Mouse (Mus musculus) testis, postnatal 14 days (tissue): Measurements from ENCODE around the gene Mydgf.
A peak's percentile ranks its signal among the peaks of the same experiment; 100 is the strongest.

Source experiments
- DNase-seq: peaks from one replicate; pipeline ENCODE4 v3.0.0; 2021; ENCODE audit warnings: low spot score

The Mydgf gene

DNA sequence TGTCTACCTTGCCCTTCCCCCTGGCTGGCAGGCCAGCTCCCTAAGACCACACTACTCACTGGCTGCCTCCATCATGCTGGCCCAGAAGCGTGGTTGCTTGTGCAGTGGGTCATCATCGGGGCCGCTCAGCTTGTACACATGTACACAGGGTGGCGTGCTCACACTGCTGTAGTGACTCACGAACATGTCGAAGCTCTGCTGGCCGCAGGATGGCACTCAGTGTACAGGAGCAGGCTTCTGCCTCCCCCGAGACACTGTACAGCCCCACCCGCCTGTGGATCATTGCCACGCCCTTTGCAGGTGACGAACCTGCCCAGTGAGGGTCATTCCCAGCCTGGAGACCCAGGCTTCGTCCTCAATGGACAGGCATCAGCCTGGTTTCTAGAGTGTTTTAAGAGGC lies 10.6 kb upstream of the Mydgf start:
- no peak for DNase-seq

DNA sequence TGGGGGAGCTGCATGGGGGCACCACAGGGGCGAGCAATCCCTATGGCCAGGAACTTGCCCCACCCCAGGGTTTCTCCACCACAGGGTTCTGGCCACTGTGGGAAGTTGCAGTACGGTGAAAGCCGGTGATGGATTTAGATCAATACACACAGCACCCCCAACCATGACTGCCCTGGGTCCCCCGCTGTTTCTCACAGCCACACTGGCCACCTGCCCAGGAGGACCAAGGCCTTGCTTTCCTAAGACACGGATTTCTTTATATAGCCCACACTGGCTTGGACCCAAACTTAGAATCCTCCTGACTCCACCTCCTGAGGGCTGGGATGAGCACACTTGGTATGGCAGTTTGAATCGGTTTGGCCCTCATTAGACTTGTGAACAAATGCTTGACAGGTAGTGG lies 7.5 kb upstream of the Mydgf start:
- no peak for DNase-seq

DNA sequence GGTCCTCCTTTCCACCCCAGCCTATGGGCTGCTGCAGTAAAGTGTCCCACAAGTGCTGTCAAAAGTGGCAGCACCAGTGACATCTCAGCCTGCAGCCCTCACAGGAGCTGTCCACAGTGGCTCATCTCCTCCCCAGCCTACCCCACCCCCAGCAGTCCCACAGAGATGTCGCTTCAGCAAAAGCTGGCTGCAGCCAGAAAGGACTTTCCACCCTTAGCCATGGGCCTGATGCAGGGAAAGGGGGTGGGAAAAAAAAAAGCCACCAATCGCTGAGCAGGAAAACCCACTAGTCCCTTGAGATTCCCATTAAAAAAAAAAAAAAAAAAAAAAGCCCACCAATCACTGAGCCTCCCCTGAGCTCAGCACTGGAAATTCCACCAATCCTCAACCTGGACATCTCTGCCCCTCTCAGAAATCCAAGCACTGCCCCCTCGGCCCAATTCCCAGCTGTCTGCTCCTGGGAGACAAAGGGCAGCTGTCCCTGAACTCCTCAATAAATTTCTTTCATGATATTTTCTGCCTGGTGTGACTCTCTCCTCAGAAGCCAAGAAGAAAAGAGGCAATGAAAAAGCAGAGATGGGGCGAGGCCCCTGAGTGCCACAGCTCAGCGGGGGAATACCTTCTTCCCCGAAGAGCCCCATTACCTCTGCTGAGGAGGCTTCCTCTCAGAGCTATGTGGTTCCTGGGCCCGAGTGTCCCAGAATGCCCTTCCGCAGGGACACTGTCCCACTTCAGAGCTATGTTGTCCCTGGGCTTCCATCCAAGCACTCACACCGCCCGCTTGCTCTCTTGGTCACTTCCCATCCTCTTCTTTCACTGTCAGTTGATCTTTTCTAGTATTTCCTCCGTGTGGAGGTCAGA lies 1.8 kb upstream of the Mydgf start:
- DNase-seq, result peak; percentile 48

DNA sequence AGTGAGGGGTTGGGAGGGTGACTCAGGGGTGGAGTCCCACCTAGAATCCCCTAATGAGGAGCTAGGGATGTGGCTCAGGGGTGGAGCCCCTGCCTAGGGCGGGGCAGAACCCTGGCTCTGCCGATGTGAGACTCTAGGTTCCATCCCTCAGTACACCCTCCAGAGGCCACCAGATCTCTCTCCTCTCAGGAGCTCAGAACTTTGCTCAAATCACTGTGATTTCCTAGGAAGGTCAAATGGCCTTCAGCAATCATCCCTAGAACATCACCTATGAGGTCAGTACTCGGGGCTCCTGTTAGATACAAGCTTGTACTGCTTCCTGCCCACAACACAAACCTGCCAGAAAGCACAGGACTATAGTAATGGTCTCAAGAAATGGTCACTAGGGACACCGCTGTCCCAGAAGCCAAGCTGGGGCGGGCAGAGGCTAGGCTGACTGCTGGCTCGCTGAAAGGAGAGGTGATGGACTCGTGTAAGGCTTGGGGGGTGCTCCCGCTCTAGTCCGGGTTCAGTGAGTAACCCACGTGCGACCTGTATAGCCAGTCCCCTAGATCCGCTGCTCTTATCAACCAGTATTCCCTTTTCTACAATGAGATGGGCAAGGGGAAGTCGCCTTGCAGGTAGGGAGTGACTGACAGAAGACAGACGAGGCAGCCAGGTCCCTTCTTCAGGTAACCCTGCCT lies 604 bp downstream of the Mydgf start:
- DNase-seq, result no peak

DNA sequence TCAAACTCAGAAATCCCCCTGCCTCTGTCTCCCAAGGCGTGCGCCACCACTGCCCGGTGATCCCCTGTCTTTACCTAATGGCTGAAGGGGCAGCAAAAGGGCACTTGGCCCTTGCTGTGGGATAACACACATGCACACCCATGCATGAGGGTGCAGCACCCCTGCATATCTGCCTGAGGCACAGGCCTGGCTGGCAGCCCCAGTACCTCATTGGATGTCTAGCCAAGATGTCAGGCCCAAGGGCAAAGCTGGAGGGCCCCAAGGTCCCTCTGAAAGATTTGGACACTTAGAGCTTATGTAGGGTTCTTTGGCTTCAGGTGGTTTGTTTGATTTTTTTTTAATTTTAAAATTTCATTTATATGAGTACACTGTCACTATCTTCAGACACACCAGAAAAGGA lies 8.3 kb downstream of the Mydgf start:
- DNase-seq, result no peak

DNA sequence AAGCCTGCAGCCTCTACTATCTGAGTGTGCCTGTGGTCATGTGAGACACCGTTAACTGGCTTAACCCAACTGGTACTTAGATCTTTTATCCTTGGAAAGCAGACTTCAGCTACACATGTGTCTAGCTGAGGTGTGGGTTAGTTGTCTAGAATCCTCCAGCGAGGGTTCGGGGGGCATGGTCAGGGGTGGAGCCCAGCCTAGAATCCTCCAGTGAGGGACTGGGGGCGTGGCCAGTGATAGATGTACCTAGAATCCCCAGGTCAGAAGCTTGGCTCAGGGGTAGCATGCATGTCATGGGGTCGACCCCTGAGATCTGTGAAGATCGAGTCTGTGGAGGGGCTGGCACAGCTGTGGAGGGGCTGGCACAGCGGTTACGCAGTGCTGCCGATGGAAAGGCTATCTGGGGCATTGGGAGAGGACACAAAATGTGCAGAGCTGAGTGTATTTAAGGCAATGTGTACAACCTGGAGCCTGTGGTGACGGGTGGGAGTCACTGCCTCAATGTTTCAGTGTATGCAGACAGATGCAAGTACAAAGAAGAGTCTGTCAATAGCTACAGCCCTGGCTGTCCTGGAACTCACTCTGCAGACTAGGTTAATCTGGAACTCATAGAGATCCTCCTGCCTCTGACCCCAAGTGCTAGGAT lies 10.2 kb downstream of the Mydgf start:
- no peak for DNase-seq

DNA sequence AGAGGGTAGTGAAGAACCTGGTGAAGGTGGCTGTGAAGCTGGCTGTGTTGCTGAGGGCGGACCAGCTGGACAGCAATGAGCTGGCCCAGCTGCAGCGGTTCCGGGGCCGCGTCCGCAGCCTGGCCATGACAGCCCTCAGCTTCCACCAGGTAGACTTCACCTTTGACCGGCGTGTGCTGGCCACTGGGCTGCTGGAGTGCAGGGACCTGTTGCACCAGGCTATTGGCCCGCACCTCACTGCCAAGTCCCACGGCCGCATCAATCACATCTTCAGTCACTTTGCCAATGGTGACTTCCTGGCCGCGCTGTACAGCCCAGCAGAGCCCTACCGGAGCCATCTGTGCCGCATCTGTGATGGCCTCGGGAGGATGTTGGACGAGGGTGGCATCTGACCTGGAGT lies 11.8 kb downstream of the Mydgf start:
- no peak for DNase-seq

DNA sequence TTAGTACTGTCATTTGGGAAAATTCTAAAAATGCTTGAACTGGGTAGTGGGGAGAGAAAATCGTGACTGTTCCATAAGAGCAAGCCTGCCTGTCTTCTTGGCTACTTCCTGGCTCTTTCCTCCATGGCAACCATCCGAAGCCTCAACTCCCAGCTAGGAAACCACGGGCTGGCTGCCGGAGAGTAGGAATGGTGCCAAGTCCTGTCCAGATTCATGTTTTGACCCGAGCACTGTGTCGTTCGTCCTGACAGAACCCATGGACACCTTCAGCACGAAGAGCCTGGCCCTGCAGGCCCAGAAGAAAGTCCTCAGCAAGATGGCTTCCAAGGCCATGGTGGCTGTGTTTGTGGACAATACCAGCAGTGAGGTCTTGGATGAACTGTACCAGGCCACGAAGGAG lies 12.3 kb downstream of the Mydgf start:
- DNase-seq, result no peak

DNA sequence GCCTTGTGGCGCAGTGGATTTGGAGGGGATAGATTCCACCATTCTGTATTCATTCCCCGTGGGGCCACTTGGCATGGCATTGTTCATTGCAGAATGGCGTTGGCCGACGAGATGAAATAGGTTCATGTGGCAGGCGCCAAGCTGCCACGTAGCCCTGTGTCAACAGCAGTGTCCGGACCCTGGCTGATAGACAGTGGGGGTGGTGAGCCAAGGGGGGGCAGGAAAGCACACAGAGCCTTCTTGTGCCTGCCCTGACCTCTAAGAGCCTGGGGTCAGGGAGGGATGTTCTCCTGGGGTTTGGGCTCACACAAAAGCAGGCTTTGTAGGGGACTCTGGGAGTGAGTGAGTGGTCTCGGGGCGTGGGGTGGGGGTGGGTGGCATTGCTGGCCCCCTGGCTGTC lies 13.1 kb downstream of the Mydgf start:
- no peak for DNase-seq

DNA sequence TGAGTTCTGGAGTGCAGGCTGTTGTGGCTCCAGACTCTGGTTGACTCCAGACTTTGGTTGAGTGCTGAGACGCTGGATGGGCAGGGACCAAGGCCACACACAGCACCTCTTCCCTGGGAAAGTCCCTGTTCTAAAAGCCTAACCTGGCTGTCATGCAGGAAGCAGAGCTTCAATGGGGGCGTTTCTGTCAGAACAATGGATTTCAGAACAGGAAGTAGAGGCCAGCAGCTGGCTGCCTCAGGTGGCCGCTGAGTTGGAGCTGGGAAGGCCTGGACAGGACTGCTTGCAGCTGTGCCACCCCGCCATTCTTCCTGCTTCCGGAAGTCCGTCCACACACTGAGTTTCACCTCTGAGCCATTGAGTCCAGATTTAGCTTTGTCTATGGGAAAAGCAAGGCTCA lies 13.9 kb downstream of the Mydgf start:
- no peak for DNase-seq

DNA sequence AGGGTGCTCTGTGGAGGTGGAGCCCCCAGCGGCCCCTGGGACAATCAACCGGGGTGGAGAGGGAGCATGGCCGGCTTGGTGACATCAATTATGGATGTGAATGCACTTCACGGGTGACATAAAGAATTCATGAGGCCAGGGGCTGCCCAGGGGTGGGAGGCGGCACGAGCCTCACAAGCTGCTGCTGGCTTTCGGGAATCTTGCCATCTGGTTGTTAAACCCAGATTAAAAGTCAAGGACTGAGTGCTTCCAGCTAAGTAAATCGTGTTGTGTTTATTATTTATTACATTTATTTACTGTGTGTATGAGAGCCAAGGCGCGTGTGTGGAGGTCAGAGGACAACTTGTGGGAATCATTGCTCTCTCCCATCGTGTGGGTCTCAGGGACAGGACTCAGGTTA lies 18.0 kb downstream of the Mydgf start:
- DNase-seq, result no peak

DNA sequence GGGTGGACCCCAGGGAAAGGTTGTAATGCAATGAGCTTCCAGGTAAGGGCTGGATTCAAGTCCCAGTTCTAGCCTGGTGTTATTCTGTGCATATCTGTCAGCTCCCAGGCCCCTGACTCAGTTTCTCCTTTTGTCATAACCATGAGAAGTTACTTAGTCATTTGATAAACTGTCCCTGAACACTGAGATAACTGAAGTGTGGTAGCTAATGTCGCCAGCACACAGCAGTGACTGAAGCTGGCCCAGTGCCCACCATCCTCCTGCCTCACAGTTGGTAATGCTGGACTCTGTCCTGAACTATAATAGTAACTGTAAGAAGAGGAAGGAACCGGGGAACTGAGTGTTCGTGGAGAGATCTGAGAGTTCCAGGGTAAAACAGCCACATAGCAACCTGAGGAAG lies 19.2 kb downstream of the Mydgf start:
- DNase-seq, result no peak

DNA sequence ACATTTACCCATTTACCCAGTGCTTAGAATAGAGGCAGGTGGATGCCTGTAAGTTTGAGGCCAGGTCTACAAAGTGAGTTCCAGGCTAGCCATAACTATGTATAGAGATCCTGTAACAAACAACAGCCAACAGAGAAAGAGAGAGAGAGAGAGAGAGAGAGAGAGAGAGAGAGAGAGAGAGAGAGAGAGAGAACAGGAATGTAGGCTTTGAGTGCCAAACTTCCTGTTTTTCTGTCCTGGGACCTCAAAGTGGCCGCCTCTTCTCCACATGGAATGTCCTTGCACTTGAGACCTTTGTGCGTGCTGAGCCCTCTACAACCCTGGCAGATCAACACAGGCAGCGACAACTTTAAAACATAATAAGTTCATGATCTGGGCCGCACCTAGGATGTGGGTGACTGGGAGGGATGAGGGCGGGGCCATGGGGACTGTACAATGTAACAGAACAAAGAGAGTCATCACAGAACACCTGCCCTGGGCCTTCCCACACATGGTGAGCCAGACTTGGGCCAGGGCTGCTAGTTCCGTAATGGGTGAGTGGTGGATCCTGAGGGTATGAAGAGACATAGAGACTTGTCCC lies 20.1 kb downstream of the Mydgf start:
- DNase-seq, result no peak

DNA sequence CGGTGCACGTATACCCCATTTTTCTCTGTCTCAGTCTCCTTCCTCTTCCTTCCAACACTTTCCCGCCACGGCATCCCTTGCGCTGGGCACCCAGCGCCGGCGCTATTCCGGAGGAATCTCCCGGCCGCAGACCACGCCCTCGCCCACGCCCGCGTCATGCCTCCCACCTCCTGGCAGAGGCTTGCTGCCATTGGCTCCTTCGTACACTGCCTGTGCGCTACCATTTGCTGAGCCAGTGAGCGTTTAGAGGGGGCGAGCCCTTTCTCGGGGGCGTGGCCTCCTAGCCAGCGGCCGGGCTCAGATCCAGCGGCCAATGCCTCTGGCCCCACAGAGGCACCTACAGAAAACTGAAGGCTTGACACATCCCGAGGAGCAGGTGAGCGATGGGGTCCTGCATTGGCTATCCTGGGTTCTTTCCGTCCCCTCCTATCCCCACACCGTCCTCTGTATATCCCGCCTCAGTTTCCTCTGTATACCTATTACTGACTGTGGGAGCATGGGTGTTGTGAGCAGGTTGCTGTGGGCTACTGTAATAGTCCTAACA lies 21.4 kb downstream of the Mydgf start, which contains the start of gene Tnfaip8l1:
Gene Tnfaip8l1, plus strand, starts transcription at position 247 of the 544 bp plus-strand sequence.
- peak; percentile 93 for DNase-seq

DNA sequence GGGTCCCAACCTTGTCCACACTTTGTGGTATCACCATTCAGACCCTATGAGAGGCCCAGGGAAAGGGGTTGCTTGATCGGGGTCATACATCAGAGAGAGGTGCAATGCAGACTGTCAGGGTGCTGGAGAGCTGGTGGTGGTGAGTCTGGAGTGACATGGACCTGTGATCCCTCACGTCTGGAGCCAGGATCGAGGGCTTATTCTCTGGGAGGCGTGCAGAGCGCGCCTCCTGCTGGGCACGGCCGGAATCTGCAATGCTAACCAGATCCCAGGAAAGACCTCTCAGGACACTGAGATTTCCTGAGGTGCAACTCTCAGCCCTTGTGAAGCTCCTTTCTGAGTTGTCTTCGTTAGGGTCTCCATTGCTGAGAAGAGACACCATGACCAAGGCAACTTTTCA lies 24.0 kb downstream of the Mydgf start:
- no peak for DNase-seq

DNA sequence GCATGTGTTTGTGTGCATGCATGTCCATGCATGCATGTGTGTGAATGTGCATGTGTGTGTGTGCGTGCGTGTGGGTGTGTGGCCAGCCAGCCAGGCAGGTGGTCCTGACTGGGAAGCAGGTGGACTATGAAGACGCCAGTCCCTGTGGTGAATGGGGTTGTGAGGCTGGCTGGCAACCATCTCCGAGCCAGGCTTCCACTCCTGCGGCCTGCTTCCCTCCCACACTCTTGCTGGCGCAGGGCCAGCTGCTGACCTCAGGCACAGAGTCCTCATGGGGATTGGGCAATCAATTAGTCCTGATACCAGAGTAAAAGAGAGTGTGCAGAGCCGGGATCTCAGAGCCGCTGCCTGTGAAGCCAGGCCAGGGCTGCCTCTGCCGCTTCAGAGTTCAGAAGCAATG lies 30.1 kb downstream of the Mydgf start:
- peak; percentile 58 for DNase-seq

DNA sequence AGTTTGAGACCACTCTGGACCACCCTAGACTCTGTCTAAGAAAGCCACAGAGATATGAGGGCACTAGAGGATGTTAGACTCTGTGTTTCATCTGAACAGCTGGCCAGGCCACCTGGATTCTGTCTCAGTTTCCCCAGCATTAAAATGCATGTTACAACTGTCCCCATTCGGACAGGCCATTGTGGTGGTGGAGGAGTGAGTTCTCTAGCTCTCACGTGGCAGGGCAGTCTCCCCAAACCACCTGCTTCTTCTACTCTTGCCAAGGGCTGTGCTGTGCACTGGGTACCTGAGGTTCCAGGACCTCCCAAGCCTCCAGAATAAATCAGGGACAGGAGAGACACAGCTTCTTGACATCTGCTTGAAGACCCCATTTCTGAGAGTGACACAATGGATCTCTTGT lies 33.8 kb downstream of the Mydgf start:
- no peak for DNase-seq

DNA sequence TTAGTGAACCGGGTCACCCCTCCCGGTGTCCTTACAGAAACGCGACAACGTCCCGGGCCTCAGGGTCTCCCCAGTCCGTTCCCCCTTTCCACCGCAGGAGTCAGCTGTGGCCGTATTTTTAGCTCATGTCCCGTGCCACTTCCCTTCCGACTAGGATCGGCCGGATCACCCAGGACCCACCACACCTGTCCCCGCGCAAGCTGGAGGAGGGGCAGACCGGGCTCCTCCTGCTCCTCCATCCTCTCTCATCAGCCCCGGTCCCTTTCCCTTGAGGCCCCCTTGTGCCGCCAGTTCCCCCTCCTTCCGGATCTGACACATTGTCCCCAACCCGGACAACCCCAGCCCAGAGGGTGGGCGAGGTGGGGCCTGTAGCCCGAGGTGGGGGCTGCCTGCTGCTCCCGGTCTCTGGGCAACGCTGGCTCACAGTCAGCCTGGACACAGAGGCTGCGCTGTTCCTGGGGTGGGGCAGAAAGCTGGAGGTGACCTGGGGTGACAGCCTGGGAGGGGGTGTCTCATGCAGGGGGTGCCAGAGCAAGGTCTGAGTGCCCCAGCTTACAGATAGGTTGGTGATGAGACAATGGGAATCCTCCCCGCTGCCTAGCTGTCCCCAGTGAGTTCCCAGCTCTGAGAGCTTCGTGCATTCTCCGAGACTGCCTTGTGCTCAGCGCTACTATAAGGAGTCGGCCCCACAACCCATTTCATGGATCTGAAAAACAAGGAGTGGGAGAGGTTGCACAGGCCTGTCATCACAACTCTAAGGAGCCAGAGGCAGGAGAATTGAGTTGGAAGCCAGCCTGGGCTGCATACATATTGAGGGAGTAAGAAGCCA lies 34.7 kb downstream of the Mydgf start:
- no peak for DNase-seq

DNA sequence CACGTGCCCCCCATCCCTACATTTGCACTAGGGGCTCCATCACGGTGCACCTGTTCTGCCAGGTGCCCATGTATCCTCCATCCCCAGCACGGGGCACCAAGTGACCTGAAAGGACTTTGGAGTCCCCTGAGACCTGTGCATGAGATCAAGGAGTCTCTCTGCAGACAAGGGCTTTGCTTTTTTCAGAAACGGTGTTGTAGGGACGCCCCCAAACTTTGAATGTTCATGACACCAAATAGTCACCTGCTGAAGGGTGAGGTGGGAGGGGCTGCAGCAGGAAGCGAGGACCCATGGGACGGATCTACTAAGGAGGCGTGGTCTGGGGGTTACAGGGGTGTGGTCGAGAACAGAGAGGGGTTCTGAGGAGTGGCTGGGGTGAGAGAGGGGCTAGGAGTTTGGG lies 35.4 kb downstream of the Mydgf start:
- DNase-seq, result no peak

DNA sequence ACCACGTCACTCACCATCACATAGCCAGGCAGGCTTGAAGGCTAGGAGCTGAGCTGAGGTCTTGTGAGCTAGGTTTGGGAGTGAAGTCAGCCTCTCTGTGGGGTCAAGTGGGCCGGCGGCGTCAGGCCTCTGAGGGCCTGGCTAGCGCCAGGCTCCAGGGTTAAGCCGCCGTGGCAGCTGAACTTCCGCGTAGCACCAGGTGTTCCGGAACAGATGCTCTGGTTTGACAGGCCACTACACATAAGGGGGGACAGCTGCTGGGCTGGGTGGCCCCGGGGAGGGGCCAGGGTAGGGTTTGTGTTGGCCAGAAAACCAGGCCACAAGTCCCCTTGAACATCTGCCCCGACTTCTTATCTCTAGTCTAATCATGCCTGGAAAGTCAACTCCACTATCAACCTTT lies 36.3 kb downstream of the Mydgf start:
- DNase-seq, result no peak

DNA sequence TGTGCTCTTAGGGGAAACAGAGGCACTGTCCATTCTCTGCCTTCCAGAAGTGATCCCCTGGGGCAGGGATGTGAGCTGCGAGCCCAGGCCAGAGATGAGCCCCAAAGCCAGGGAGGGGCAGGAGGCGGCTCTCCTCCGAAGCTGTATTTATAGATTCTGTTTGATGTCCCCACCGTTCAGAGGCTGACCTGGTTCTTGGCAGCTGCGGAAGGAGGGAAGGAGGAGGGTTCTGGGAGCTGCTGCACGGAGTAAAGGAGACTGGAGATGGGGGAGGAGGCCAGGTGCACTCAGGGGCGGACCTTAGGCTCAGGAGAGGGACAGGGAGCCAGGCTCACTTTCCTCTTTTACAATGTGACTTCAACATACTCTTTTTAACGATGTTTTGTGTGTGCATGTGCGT lies 37.6 kb downstream of the Mydgf start:
- DNase-seq, result no peak

DNA sequence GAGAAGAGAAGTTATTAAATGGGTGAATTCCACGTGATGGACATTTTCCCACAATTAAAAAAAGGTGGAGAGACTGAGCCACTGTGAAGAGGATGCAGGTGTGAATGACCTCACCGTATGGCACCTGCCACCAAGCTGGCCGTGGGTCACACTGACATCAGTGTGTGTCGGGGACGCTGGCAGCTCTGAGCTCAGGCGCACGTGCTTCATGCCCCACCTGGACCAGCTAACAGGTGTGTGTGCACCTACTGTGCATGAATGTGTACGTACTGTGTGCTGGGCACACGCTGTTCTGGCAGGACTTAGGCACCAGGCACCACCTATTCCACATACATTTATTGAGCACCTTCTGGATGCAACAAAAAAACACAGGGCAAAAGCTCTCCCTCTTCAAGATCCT lies 39.2 kb downstream of the Mydgf start:
- DNase-seq, result no peak
